Mouse (Mus musculus): ENCODE measurements at regions not wholly inside any gene's neighbourhood (a gene's known extent, or its start where the extent isn't known, plus 50 kb on each side); places are given as distances from the start of the nearest gene placed in this dataset.

GRCm38 (mm10) chr16:78247189-78247588 lies 54.1 kb upstream of the Cxadr start:
- no peak overlapping the region for H3K4me2 ChIP-seq (ENCODE audit: low read depth)
- no peak for ATAC-seq (ENCODE audit: insufficient read depth)
- 59% methylated on average over 3 of the region's 3 CpGs for WGBS (ENCODE audit: insufficient replicate concordance)

GRCm38 (mm10) chr16:78242678-78243077 lies 58.6 kb upstream of the Cxadr start:
- H3K27me3 ChIP-seq (ENCODE audit: control insufficient read depth, insufficient read depth, low read length): no peaks in the 10 kb centered on the region
- no peaks in the 10 kb centered on the region for H3K9me3 ChIP-seq (ENCODE audit: control insufficient read depth, low read length)
- no peaks in the 10 kb centered on the region for H3K36me3 ChIP-seq (replicated peaks; ENCODE audit: control insufficient read depth, insufficient read depth, low read depth)
- H3K4me1 ChIP-seq (replicated peaks; ENCODE audit: control insufficient read depth in 2 of 2, insufficient read depth in 2 of 2, low read length in 1 of 2): no peaks in the 10 kb centered on the region
- DNase-seq (ENCODE audit: low read depth in 3 of 3, low spot score in 3 of 3) (no peak), ATAC-seq (ENCODE audit: insufficient read depth) (no peak)
- H3K4me3 ChIP-seq (ENCODE audit: insufficient read depth in 1 of 2, low read depth in 2 of 2, low read length in 2 of 2): no peak overlapping the region
- WGBS (ENCODE audit: insufficient replicate concordance): 51% methylated on average over 3 of the region's 3 CpGs
- no peak overlapping the region for H3K4me2 ChIP-seq (ENCODE audit: low read depth)
- TF ChIP-seq EP300 (IDR thresholded peaks at IDR 0.05; ENCODE audit: low read depth): no peak
- no peak overlapping the region for H3K9ac ChIP-seq (replicated peaks)
- H3K27ac ChIP-seq: no peak overlapping the region

More at GRCm38 (mm10) chr16:78247189-78247588, 54.1 kb upstream of the Cxadr start:
- Histone ChIP-seq H3K27ac (no peak overlapping the region), H3K4me1 (replicated peaks; ENCODE audit: control insufficient read depth in 2 of 2, insufficient read depth in 2 of 2, low read length in 1 of 2) (no peaks in the 10 kb centered on the region), H3K4me3 (ENCODE audit: insufficient read depth in 1 of 2, low read depth in 2 of 2, low read length in 2 of 2) (no peak overlapping the region), H3K27me3 (ENCODE audit: control insufficient read depth, insufficient read depth, low read length) (no peaks in the 10 kb centered on the region), H3K36me3 (replicated peaks; ENCODE audit: control insufficient read depth, insufficient read depth, low read depth) (no peaks in the 10 kb centered on the region), H3K9ac (replicated peaks) (no peak overlapping the region), H3K9me3 (ENCODE audit: control insufficient read depth, low read length) (no peaks in the 10 kb centered on the region)
- TF ChIP-seq CTCF (IDR thresholded peaks at IDR 0.05; ENCODE audit: low read depth): no peak
- no peak for TF ChIP-seq EP300 (IDR thresholded peaks at IDR 0.05; ENCODE audit: low read depth)
- DNase-seq (ENCODE audit: low read depth in 3 of 3, low spot score in 3 of 3): no peak

GRCm38 (mm10) chr16:78240152-78240551 lies 61.1 kb upstream of the Cxadr start:
- H3K9ac ChIP-seq (replicated peaks): no peak overlapping the region
- no peak overlapping the region for H3K4me3 ChIP-seq (ENCODE audit: insufficient read depth in 1 of 2, low read depth in 2 of 2, low read length in 2 of 2)
- TF ChIP-seq EP300 (IDR thresholded peaks at IDR 0.05; ENCODE audit: low read depth): no peak
- no peak for TF ChIP-seq CTCF (IDR thresholded peaks at IDR 0.05; ENCODE audit: low read depth)
- WGBS (ENCODE audit: insufficient replicate concordance): 59% methylated on average over 4 of the region's 4 CpGs
- DNase-seq (ENCODE audit: low read depth in 3 of 3, low spot score in 3 of 3): no peak
- H3K27ac ChIP-seq: no peak overlapping the region
- H3K4me2 ChIP-seq (ENCODE audit: low read depth): no peak overlapping the region
- no peaks in the 10 kb centered on the region for H3K9me3 ChIP-seq (ENCODE audit: control insufficient read depth, low read length)
- H3K36me3 ChIP-seq (replicated peaks; ENCODE audit: control insufficient read depth, insufficient read depth, low read depth): no peaks in the 10 kb centered on the region
- no peak for ATAC-seq (ENCODE audit: insufficient read depth)
- peaks cover 0 to 5% of the 10 kb centered on the region in 2 experiments; a peak in 2 of 4 replicates for H3K4me1 ChIP-seq (replicated peaks; ENCODE audit: control insufficient read depth in 2 of 2, insufficient read depth in 2 of 2, low read length in 1 of 2)
- peaks cover 4% of the 10 kb centered on the region for H3K27me3 ChIP-seq (ENCODE audit: control insufficient read depth, insufficient read depth, low read length)

- TF ChIP-seq EP300 (IDR thresholded peaks at IDR 0.05; ENCODE audit: low read depth) (no peak), CTCF (IDR thresholded peaks at IDR 0.05; ENCODE audit: low read depth) (no peak)
- ATAC-seq (ENCODE audit: insufficient read depth) (no peak), DNase-seq (ENCODE audit: low read depth in 3 of 3, low spot score in 3 of 3) (no peak)
- 2% methylated on average over 18 of the region's 18 CpGs for WGBS (ENCODE audit: insufficient replicate concordance)
- H3K27me3 ChIP-seq (ENCODE audit: control insufficient read depth, insufficient read depth, low read length): peaks cover 4% of the 10 kb centered on the region
- peak overlapping the region; percentile 58 for H3K4me2 ChIP-seq (ENCODE audit: low read depth)
- H3K9ac ChIP-seq (replicated peaks): no peak overlapping the region
- H3K4me1 ChIP-seq (replicated peaks; ENCODE audit: control insufficient read depth in 2 of 2, insufficient read depth in 2 of 2, low read length in 1 of 2): peaks cover 0 to 5% of the 10 kb centered on the region in 2 experiments; a peak in 2 of 4 replicates
- H3K9me3 ChIP-seq (ENCODE audit: control insufficient read depth, low read length): no peaks in the 10 kb centered on the region
- H3K27ac ChIP-seq: no peak overlapping the region
- H3K4me3 ChIP-seq (ENCODE audit: insufficient read depth in 1 of 2, low read depth in 2 of 2, low read length in 2 of 2): no peak overlapping the region; a peak in 2 of 4 replicates
- H3K36me3 ChIP-seq (replicated peaks; ENCODE audit: control insufficient read depth, insufficient read depth, low read depth): no peaks in the 10 kb centered on the region
Observed at GRCm38 (mm10) chr16:78238052-78238701, 63.1 kb upstream of the Cxadr start.

- Histone ChIP-seq H3K4me1 (replicated peaks; ENCODE audit: control insufficient read depth in 2 of 2, insufficient read depth in 2 of 2, low read length in 1 of 2) (peaks cover 0 to 5% of the 10 kb centered on the region in 2 experiments; a peak in 2 of 4 replicates), H3K27me3 (ENCODE audit: control insufficient read depth, insufficient read depth, low read length) (peaks cover 4% of the 10 kb centered on the region), H3K27ac (no peak overlapping the region), H3K4me3 (ENCODE audit: insufficient read depth in 1 of 2, low read depth in 2 of 2, low read length in 2 of 2) (peak overlapping the region in 1 of 2 experiments; percentile 25; a peak in 2 of 4 replicates), H3K4me2 (ENCODE audit: low read depth) (peak overlapping the region; percentile 58), H3K9ac (replicated peaks) (no peak overlapping the region), H3K36me3 (replicated peaks; ENCODE audit: control insufficient read depth, insufficient read depth, low read depth) (no peaks in the 10 kb centered on the region), H3K9me3 (ENCODE audit: control insufficient read depth, low read length) (no peaks in the 10 kb centered on the region)
- DNase-seq (ENCODE audit: low read depth in 3 of 3, low spot score in 3 of 3): no peak
- WGBS (ENCODE audit: insufficient replicate concordance): 1% methylated on average over 13 of the region's 15 CpGs
- TF ChIP-seq CTCF (IDR thresholded peaks at IDR 0.05; ENCODE audit: low read depth): no peak
- no peak for TF ChIP-seq EP300 (IDR thresholded peaks at IDR 0.05; ENCODE audit: low read depth)
- no peak for ATAC-seq (ENCODE audit: insufficient read depth)
Observed at GRCm38 (mm10) chr16:78237641-78238051, 63.6 kb upstream of the Cxadr start.

All from liver, embryonic 14.5 days (tissue).